Mouse (Mus musculus): Measurements from ENCODE around the gene Cyp2d26. TPM values are rescaled to one million over a fixed set of nuclear protein-coding genes. Genes with fewer than 3 reads are reported as not detected.

Cyp2d26 gene
- polyA plus RNA-seq, 1 experiment from 2014 or later: not detected

GRCm38 (mm10) chr15:82747516-82747915 is 46.6 kb downstream of the Cyp2d26 start:
- no peak for ATAC-seq (ENCODE audit: low FRiP score)
- Histone ChIP-seq H3K9me3 (0 out of 2 replicates have a peak, but pooled peaks cover 3% of the 10 kb centered on the region), H3K4me3 (no peak overlapping the region), H3K27me3 (no peaks in the 10 kb centered on the region), H3K9ac (no peak overlapping the region), H3K4me1 (replicated peaks) (no peaks in the 10 kb centered on the region), H3K27ac (no peak overlapping the region), H3K4me2 (no peak overlapping the region), H3K36me3 (no peaks in the 10 kb centered on the region)
- 52% methylated on average over 1 of the region's 1 CpGs for WGBS

Small RNA genes within 50 kb of the gene (microRNA-seq; reads per million reads assigned to microRNA genes)
- gene Gm27618: not detected

Other genes starting within 250 kb of the Cyp2d26 start
- not detected in 2 replicates for gene Cyp2d12, start 239.2 kb downstream of the Cyp2d26 start, polyA plus RNA-seq (2015; fragmentation: Nextera tagmentation; extraction: Ambion mirVana)
- not detected in 2 replicates for gene Cyp2d34, start 173.3 kb downstream of the Cyp2d26 start, polyA plus RNA-seq (2015; fragmentation: Nextera tagmentation; extraction: Ambion mirVana)
- not detected in 2 replicates for gene Cyp2d40, start 30.1 kb downstream of the Cyp2d26 start, polyA plus RNA-seq (2015; fragmentation: Nextera tagmentation; extraction: Ambion mirVana)
- 11.8 and 12.6 TPM in 2 replicates for gene Tcf20, start 193.6 kb upstream of the Cyp2d26 start, polyA plus RNA-seq (2015; fragmentation: Nextera tagmentation; extraction: Ambion mirVana)
- gene Nfam1, start 239.0 kb upstream of the Cyp2d26 start, polyA plus RNA-seq (2015; fragmentation: Nextera tagmentation; extraction: Ambion mirVana): 2.0 and 2.2 TPM in 2 replicates